Mouse (Mus musculus): Measurements from ENCODE around the gene Msmb. TPM values are rescaled to one million over a fixed set of nuclear protein-coding genes. Genes with fewer than 3 reads are reported as not detected.
"Not testable (repeated sequence)": the region's sequence is repeated elsewhere in the genome, so short reads cannot be mapped to it uniquely, and the experiment has no call there.

Gene Msmb
- polyA plus RNA-seq, 1 experiment from 2014 or later, result not detected

GRCm38 (mm10) chr14:32121920-32122315 lies 19.9 kb upstream of the Msmb start:
- ATAC-seq (ENCODE audit: low FRiP score), result no peak
- Histone ChIP-seq H3K9ac (no peak overlapping the region), H3K4me2 (replicated peaks) (no peak overlapping the region), H3K27me3 (no peaks in the 10 kb centered on the region), H3K27ac (no peak overlapping the region), H3K4me3 (no peak overlapping the region), H3K9me3 (replicated peaks) (no peaks in the 10 kb centered on the region), H3K36me3 (no peaks in the 10 kb centered on the region), H3K4me1 (no peaks in the 10 kb centered on the region)
- 51% methylated on average over 2 of the region's 2 CpGs for WGBS

DNA sequence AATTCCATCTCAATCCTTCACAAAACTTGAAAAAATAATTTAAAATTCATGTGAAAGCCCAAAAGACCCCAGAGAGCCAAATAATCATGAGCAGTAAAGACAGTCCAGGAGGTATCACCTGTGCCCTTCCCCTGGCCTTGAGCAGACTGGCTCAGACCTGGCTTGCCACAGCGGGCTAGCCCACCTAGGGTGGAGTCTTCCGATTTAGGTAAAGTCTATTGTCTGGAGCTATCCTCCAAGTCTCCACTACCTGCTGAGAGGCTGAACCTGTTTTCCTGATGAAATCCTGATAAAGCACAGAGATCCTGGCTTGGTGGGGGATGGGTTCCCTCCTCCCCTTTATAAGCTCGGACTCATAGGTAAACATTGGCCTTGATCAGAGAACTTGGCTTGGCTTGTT lies 17.6 kb upstream of the Msmb start:
- H3K4me1 ChIP-seq, result no peaks in the 10 kb centered on the region
- H3K9ac ChIP-seq, result no peak overlapping the region
- ATAC-seq (ENCODE audit: low FRiP score), result no peak
- H3K27ac ChIP-seq, result no peak overlapping the region
- H3K4me2 ChIP-seq (replicated peaks), result no peak overlapping the region
- H3K27me3 ChIP-seq, result no peaks in the 10 kb centered on the region
- H3K9me3 ChIP-seq (replicated peaks), result no peaks in the 10 kb centered on the region
- WGBS, result 70% methylated on average over 3 of the region's 3 CpGs
- no peak overlapping the region for H3K4me3 ChIP-seq
- no peaks in the 10 kb centered on the region for H3K36me3 ChIP-seq

- not testable (repeated sequence) for H3K9me3 ChIP-seq (replicated peaks); H3K9ac ChIP-seq; H3K4me1 ChIP-seq; H3K4me2 ChIP-seq (replicated peaks); H3K27me3 ChIP-seq; ATAC-seq (ENCODE audit: low FRiP score); H3K36me3 ChIP-seq; H3K4me3 ChIP-seq; H3K27ac ChIP-seq
- 80% methylated on average over 5 of the region's 5 CpGs for WGBS
Measured at GRCm38 (mm10) chr14:32125256-32125655, 16.6 kb upstream of the Msmb start.

DNA sequence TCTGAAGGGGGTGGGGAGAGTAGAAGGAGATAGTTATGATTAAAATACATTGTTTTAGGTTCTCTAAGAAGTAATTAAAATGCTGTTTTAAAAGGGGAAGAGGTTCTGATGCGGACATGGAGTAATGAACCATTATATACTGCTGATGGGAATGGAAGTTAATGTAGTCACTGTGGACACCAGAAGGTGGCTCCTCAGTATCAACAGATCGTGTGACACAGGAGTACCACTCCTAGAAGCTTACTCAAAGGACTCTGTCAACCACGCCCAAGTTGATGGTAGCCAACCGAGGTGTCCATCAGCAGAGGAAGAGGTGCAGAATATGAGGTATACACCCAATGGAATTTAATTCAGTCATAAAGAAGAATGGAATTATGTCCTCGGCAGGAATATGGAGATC lies 13.4 kb upstream of the Msmb start:
- ATAC-seq (ENCODE audit: low FRiP score), result no peak
- 83% methylated on average over 5 of the region's 5 CpGs for WGBS
- Histone ChIP-seq H3K9me3 (replicated peaks) (no peaks in the 10 kb centered on the region), H3K36me3 (no peaks in the 10 kb centered on the region), H3K4me1 (no peaks in the 10 kb centered on the region), H3K27ac (no peak overlapping the region), H3K27me3 (no peaks in the 10 kb centered on the region), H3K4me3 (no peak overlapping the region), H3K4me2 (replicated peaks) (no peak overlapping the region), H3K9ac (no peak overlapping the region)

- H3K27me3 ChIP-seq, result no peaks in the 10 kb centered on the region
- no peak for ATAC-seq (ENCODE audit: low FRiP score)
- H3K9ac ChIP-seq, result no peak overlapping the region
- no peaks in the 10 kb centered on the region for H3K9me3 ChIP-seq (replicated peaks)
- H3K4me2 ChIP-seq (replicated peaks), result no peak overlapping the region
- H3K4me3 ChIP-seq, result no peak overlapping the region
- H3K36me3 ChIP-seq, result no peaks in the 10 kb centered on the region
- H3K4me1 ChIP-seq, result no peaks in the 10 kb centered on the region
- no peak overlapping the region for H3K27ac ChIP-seq
- WGBS, result 93% methylated on average over 4 of the region's 4 CpGs
Measured at GRCm38 (mm10) chr14:32131836-32132235, 10.0 kb upstream of the Msmb start.

DNA sequence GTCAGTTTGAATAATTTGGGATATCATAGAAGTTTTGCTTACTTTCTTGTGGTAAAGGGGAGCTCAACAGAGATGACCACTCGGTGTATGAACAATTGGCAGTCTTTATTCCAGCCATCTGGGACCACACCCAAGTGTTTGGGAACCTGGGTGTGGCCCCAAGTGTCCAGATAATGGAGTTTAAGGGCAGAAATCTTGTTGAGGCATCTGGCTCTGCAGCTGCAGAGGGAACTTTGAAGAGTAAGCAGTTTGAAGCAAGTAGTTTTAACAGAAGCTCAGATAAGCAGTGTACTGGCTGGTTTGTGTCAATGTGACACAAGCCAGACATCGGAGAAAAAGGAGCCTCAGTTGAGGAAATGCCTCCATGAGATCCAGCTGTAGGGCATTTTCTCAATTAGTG lies 7.5 kb upstream of the Msmb start:
- Histone ChIP-seq H3K4me2 (replicated peaks) (no peak overlapping the region), H3K4me3 (no peak overlapping the region)

DNA sequence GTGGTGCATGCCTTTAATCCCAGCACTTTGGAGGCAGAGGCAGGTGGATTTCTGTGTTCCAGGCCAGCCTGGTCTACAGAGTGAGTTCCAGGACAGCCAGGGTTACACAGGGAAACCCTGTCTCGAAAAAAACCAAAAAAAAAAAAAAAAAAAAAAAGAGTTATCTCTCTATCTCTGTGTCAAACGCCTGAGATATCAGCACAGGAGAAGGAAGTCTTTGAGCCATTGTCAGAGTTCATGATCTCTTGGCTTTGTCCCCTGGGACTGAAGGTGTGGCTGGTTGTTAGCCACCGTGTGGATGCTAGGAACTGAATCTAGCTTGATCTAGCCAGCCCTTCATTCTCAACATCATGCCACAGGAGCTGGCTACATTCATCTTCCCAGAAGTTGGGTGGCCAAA lies 5.4 kb upstream of the Msmb start:
- H3K36me3 ChIP-seq; H3K4me1 ChIP-seq; H3K4me2 ChIP-seq (replicated peaks); H3K27me3 ChIP-seq; H3K9me3 ChIP-seq (replicated peaks); H3K4me3 ChIP-seq; ATAC-seq (ENCODE audit: low FRiP score); H3K27ac ChIP-seq; H3K9ac ChIP-seq: not testable (repeated sequence)
- WGBS, result 76% methylated on average over 3 of the region's 3 CpGs

More for the DNA sequence above, 7.5 kb upstream of the Msmb start:
- Histone ChIP-seq H3K27ac (no peak overlapping the region), H3K36me3 (no peaks in the 10 kb centered on the region), H3K27me3 (no peaks in the 10 kb centered on the region), H3K9ac (no peak overlapping the region), H3K4me1 (no peaks in the 10 kb centered on the region), H3K9me3 (replicated peaks) (no peaks in the 10 kb centered on the region)
- no peak for ATAC-seq (ENCODE audit: low FRiP score)
- WGBS, result 81% methylated on average over 2 of the region's 2 CpGs

DNA sequence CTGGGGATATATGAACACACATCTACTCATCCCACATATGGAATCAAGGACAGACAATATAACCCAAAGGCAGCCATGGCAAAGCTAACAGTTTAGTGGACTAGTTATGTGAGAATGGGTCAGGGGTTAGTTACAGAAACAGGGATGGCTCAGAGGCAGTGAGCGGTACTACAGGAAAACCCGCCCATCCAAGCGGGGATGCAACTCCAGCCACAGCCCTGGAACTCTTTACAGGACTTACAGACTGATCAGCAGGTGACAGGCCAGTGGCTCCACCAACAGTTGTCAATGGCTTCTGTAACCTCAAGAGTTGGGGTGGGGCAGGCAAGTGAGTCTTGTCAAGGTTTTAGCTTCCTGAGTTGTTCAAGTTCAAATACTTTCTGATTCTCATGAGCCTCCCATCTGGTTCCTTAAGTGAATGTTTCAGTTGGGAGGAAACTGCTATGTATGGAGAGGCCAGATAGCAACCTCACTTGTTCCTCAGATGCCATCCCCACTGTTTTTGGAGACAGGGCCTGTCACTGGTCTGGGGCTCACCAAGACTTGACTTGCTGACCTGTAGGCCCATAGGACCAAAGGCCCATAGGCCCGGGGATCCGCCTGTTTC lies 1.4 kb upstream of the Msmb start:
- no peaks in the 10 kb centered on the region for H3K27me3 ChIP-seq
- H3K36me3 ChIP-seq, result no peaks in the 10 kb centered on the region
- H3K9ac ChIP-seq, result no peak overlapping the region
- no peak overlapping the region for H3K4me2 ChIP-seq (replicated peaks)
- H3K4me1 ChIP-seq, result no peaks in the 10 kb centered on the region
- no peaks in the 10 kb centered on the region for H3K9me3 ChIP-seq (replicated peaks)
- H3K4me3 ChIP-seq, result no peak overlapping the region
- ATAC-seq (ENCODE audit: low FRiP score), result no peak
- 78% methylated on average over 5 of the region's 5 CpGs for WGBS
- H3K27ac ChIP-seq, result no peak overlapping the region

GRCm38 (mm10) chr14:32144734-32145133 lies 2.9 kb downstream of the Msmb start:
- H3K9ac ChIP-seq, result no peak overlapping the region
- no peak overlapping the region for H3K27ac ChIP-seq
- no peaks in the 10 kb centered on the region for H3K36me3 ChIP-seq
- no peak overlapping the region for H3K4me2 ChIP-seq (replicated peaks)
- H3K9me3 ChIP-seq (replicated peaks), result peaks cover 3% of the 10 kb centered on the region
- H3K4me1 ChIP-seq, result no peaks in the 10 kb centered on the region
- no peak for ATAC-seq (ENCODE audit: low FRiP score)
- H3K4me3 ChIP-seq, result no peak overlapping the region
- no peaks in the 10 kb centered on the region for H3K27me3 ChIP-seq

DNA sequence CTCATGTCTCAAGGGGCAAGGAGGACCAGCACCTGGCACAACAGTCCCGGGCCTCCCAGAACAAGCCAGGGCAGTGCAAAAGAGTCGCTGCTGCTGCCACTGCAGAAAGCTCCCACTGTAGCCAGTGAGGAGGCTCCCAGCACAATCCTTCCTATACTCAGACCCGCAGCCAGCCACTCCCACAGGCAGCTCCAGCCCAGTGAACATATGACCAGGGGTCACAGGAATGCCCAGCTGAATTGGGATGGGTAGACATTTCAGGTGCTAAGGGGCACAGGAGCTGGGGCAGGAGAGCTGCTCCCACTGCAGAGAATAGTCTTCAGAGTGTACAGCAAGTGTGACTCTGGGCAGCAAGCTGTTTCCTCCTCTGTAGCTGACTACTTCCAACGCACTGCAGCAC lies 3.6 kb downstream of the Msmb start:
- ATAC-seq (ENCODE audit: low FRiP score), result no peak
- H3K9me3 ChIP-seq (replicated peaks), result peaks cover 3% of the 10 kb centered on the region
- H3K36me3 ChIP-seq, result no peaks in the 10 kb centered on the region
- H3K27me3 ChIP-seq, result no peaks in the 10 kb centered on the region
- H3K4me3 ChIP-seq, result no peak overlapping the region
- no peak overlapping the region for H3K4me2 ChIP-seq (replicated peaks)
- WGBS, result 73% methylated on average over 4 of the region's 4 CpGs
- H3K9ac ChIP-seq, result no peak overlapping the region
- H3K27ac ChIP-seq, result no peak overlapping the region
- H3K4me1 ChIP-seq, result no peaks in the 10 kb centered on the region

DNA sequence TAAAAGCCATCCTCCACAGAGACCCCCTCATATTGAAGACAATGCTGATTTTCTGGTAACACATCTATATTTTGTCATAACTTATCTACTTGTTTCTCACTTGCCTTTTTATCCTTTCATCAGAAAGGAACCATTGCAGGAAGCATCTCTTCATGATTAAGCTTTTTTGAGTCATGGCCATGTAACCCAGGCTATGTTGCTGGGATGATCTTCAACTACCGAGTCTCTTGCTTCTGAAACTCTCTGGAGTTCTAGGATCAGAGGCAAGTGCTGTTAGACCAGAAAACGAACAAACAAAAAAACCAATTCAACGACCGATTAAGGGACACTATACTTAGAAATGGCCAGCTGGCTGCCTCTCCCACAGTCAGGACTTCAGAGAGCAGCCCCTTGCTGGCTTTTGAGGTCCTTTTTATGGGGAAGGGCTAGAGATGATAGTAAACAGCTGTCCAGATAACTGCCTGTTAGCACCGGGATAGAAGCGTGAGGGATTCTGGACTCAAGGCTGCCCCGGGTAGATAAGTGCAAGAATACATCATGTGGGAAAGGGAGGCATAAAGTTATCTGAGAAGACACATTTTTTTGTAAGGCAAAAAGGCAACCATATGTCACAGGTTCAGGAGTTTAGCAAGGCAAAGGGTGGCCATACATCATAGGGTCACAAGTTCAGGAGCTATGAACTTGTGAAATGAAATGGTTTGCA lies 4.1 kb downstream of the Msmb start:
- Histone ChIP-seq H3K4me2 (replicated peaks) (no peak overlapping the region), H3K4me1 (no peaks in the 10 kb centered on the region), H3K9me3 (replicated peaks) (peaks cover 3% of the 10 kb centered on the region), H3K27ac (no peak overlapping the region), H3K27me3 (no peaks in the 10 kb centered on the region), H3K9ac (no peak overlapping the region), H3K4me3 (no peak overlapping the region), H3K36me3 (no peaks in the 10 kb centered on the region)
- WGBS, result 88% methylated on average over 7 of the region's 7 CpGs
- ATAC-seq (ENCODE audit: low FRiP score), result no peak

GRCm38 (mm10) chr14:32146578-32146977 lies 4.8 kb downstream of the Msmb start:
- no peak overlapping the region for H3K4me3 ChIP-seq
- H3K4me2 ChIP-seq (replicated peaks), result no peak overlapping the region
- peaks cover 3% of the 10 kb centered on the region for H3K9me3 ChIP-seq (replicated peaks)
- no peaks in the 10 kb centered on the region for H3K4me1 ChIP-seq
- ATAC-seq (ENCODE audit: low FRiP score), result no peak
- H3K36me3 ChIP-seq, result no peaks in the 10 kb centered on the region
- H3K27ac ChIP-seq, result no peak overlapping the region
- H3K9ac ChIP-seq, result no peak overlapping the region
- 73% methylated on average over 2 of the region's 2 CpGs for WGBS
- no peaks in the 10 kb centered on the region for H3K27me3 ChIP-seq

- Histone ChIP-seq H3K4me3 (no peak overlapping the region), H3K4me2 (replicated peaks) (no peak overlapping the region), H3K9ac (no peak overlapping the region), H3K27me3 (no peaks in the 10 kb centered on the region), H3K36me3 (no peaks in the 10 kb centered on the region), H3K27ac (no peak overlapping the region), H3K4me1 (no peaks in the 10 kb centered on the region), H3K9me3 (replicated peaks) (peaks cover 3% of the 10 kb centered on the region)
- ATAC-seq (ENCODE audit: low FRiP score), result no peak
- 92% methylated on average over 2 of the region's 2 CpGs for WGBS
Measured at GRCm38 (mm10) chr14:32150872-32151271, 9.0 kb downstream of the Msmb start.
